Mouse (Mus musculus): ENCODE results near the gene Sirpb1c. TPM values are rescaled to one million over a fixed set of nuclear protein-coding genes. Genes with fewer than 3 reads are reported as not detected.

Gene Sirpb1c
- 55.6 TPM in 2 replicates for total RNA-seq (2023)

DNA sequence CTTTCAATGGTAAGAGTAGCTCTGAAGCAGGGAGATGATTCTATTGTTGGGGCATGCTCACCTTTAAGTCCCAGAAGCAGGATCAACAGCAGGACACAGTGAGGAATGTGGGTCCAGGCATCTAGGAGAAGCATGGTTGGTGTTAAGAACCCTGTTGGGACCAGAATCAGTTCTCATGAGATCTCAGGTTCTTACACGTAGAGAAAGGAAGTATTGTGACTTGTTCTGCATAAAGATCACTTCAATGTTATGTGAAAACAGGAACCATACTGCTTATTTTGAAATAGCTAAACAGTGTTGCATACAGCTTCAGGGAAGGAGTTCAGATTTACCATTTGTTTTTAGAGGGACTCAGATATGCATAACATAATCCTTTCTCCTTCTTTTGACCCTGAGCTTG is at the start of gene Sirpb1c:
Gene Sirpb1c, minus strand, starts transcription at position 249 of the 400 bp plus-strand sequence.

Other genes with a start within 250 kb of the Sirpb1c start
- 22.5 and 27.9 TPM in 2 replicates for gene Gm5150, start 157.9 kb upstream of the Sirpb1c start, total RNA-seq (2023)